Mouse (Mus musculus) liver, embryonic 12.5 days (tissue): ENCODE measurements around the gene Sfta2. TPM values are rescaled to one million over a fixed set of nuclear protein-coding genes. Genes with fewer than 3 reads are reported as not detected.

ENCODE experiments used
- polyA plus RNA-seq: library from polyadenylated mRNA; unstranded; fragments of >200 nt; fragmentation: Nextera tagmentation; extraction: Ambion mirVana; gene quantifications from 2 replicates; pipeline ENCODE4 v1.2.1, GENCODE M21; 2016

Gene Sfta2
- polyA plus RNA-seq, 1 experiment from 2014 or later: not detected

Other genes with a start within 250 kb of the Sfta2 start
- 1.9 and 2.3 TPM in 2 replicates for gene H2-Q4, start 221.9 kb upstream of the Sfta2 start, polyA plus RNA-seq
- 10.1 and 10.9 TPM in 2 replicates for gene H2-Q6, start 176.7 kb upstream of the Sfta2 start, polyA plus RNA-seq
- 23.4 and 24.6 TPM in 2 replicates for gene H2-Q7, start 162.4 kb upstream of the Sfta2 start, polyA plus RNA-seq
- gene H2-Q10, start 131.5 kb upstream of the Sfta2 start, polyA plus RNA-seq: 102 TPM in 2 replicates
- gene Pou5f1, start 95.5 kb upstream of the Sfta2 start, polyA plus RNA-seq: not detected in 2 replicates
- 42.2 and 42.4 TPM in 2 replicates for gene Tcf19, start 84.7 kb upstream of the Sfta2 start, polyA plus RNA-seq
- 10.4 and 14.1 TPM in 2 replicates for gene Cchcr1, start 84.4 kb upstream of the Sfta2 start, polyA plus RNA-seq
- gene Psors1c2, start 68.3 kb upstream of the Sfta2 start, polyA plus RNA-seq: 0.14 and 0.22 TPM in 2 replicates
- not detected in 2 replicates for gene Cdsn, start 49.4 kb upstream of the Sfta2 start, polyA plus RNA-seq
- gene 2300002M23Rik, start 34.1 kb upstream of the Sfta2 start, polyA plus RNA-seq: not detected in 2 replicates
- gene Gm9573, start 25.1 kb downstream of the Sfta2 start, polyA plus RNA-seq: not detected in 2 replicates
- gene Mucl3, start 42.1 kb downstream of the Sfta2 start, polyA plus RNA-seq: 0.05 TPM in 1 of 2 replicates, not detected in the other
- 10.7 and 11.8 TPM in 2 replicates for gene Vars2, start 66.0 kb downstream of the Sfta2 start, polyA plus RNA-seq
- 38.3 and 44.0 TPM in 2 replicates for gene Gtf2h4, start 72.2 kb downstream of the Sfta2 start, polyA plus RNA-seq
- 5.7 and 6.1 TPM in 2 replicates for gene Ddr1, start 103.1 kb downstream of the Sfta2 start, polyA plus RNA-seq
- 16.8 and 19.9 TPM in 2 replicates for gene Ier3, start 220.1 kb downstream of the Sfta2 start, polyA plus RNA-seq
- 38.0 and 43.1 TPM in 2 replicates for gene Flot1, start 221.7 kb downstream of the Sfta2 start, polyA plus RNA-seq
- gene Tubb5, start 236.8 kb downstream of the Sfta2 start, polyA plus RNA-seq: 577 and 600 TPM in 2 replicates
- gene Mdc1, start 240.0 kb downstream of the Sfta2 start, polyA plus RNA-seq: 14.2 and 15.0 TPM in 2 replicates